Mouse (Mus musculus) heart, adult 9 months (tissue): ENCODE results near the gene Chmp2b.

ENCODE experiments used
- DNase-seq, 2 experiments: peaks; one replicate each; pipeline ENCODE4 v3.0.0; 2022; ENCODE audit warnings: low spot score in 2 of 2

The Chmp2b gene

DNA sequence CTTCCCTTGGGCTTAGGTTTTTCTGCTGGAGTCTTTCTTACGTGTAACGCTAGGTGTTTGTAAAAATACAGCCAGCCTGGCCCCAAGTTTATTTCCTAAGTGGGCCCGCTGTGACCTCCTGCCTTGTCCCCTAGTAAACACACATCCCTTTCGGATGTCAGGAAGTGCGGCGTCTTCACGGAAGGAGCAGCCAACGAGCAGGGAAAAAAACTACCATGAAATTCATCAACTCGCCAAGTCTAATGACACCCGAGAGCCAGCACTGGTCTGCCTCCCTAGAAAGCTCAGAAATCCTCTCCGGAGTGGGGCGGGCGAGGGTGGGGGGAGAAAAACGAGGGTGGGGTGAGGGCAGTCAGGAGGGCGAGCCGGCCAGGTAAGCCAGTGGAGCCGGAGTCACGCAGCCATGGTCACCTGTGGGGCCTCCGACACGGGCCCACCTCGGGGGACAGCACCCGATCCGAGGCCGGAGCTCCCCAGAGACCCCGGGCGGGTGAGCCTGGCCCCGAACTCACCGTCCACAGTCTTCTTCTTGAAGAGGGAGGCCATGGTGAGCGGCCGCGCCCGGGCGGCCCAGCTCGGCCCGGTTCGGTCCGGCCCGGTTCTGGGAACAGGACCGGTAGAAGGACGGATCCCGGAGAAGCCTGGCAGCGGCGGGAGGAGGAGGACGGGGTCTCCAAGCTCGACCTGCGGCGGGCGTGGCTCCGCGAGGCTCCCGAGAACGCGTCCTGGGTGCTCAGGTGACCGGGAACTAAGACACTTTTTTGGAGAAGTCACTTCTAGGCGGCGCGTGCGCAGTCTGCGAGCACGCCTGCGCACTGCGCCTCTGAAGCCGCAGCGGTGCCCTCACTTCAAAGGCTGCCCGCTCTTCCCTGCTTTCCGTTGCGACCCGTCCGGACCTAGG is at the start of gene Chmp2b:
Gene Chmp2b (minus strand): TSS at position 764 of the 901 bp plus-strand sequence.
- peak; percentile 79 to 81 for DNase-seq

DNA sequence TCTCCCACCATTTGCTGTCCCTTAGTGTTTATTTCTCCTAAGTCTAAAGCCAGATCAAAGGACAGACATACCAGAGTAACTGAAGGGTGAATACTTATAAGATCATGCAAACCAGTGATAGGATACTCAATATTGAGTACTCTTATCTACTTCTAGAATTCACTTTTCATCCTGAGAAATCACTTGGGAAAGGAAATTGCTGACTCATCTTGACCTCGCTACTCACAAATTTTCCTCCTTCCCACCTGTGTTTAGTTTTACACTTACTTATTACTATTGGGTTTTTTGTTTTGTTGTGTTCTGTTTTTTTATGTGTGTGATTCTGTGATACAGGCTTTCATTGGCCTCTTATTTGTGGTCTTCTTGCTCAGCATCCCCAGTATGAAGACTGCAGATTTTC is 49.2 kb upstream of the Chmp2b start:
- DNase-seq = no peak

DNA sequence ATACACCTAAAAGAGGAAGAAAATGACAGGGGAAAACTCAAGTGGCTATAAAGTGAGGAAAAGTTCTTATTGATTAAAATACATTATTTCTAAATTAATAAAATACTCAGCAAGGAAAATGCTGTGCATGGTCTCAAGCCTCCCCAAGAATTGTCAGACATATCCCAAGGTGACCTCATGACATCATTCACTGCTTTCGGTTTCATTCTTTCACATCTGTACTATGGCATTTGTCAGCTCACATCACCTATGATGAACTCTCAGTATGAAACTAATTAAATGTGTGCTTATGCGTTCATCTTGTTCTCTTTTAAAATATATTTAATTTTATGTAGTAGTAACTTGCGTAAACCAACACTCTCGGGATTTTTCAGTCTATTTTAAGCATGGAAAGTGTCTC is 38.3 kb upstream of the Chmp2b start:
- DNase-seq = no peak

DNA sequence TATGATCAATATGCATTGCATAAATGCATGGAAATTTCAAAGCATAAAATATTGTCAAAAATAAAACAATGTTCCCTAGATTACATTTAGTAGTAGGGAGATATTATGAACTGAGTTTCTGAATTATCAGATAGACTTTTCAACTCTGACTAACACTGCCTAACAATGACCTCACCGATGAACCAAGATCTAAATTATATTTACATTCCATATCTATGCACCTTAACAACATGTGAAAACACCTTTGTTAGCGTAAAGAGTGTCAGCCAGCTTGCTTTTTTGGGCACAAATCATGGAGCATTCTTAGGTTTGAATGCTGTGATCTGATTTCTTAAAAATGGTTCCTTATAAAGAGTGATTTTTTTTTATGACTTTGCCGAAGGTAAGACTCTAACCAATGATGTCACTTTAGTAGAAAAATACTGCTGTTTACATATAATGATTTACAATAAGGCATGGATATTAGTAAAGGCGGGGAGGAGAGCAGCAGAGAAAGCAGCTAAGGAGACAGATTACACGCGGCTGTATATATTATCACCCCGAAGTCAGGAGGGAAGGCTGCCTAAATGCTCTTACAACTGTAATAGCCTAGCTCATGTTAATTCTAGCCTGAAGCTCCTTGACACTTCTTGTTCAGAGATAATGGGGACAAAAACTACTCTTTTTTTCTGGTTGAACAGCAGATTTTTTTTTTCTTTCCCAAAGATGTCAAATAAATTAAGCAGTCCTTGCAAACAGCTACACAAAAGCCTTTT is 23.8 kb upstream of the Chmp2b start:
- no peak for DNase-seq

DNA sequence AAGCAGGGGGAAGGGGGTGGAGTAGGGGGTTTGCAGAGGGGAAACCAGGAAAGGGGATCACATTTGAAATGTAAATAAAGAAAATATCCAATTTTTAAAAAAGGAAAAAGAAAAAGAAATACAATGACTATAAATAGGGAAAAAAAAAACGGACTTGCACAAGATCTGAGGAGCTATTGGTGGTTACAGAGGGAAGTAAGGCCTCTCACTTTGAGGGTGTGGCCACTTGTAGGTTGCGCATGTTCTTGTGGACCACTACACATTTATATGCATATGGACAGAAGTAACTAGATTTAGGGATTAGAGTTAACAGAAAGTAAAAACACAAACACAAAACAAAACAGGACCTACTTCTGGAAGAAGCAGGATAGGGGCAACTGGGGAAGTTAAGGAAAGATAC is 23.2 kb upstream of the Chmp2b start:
- DNase-seq = no peak

DNA sequence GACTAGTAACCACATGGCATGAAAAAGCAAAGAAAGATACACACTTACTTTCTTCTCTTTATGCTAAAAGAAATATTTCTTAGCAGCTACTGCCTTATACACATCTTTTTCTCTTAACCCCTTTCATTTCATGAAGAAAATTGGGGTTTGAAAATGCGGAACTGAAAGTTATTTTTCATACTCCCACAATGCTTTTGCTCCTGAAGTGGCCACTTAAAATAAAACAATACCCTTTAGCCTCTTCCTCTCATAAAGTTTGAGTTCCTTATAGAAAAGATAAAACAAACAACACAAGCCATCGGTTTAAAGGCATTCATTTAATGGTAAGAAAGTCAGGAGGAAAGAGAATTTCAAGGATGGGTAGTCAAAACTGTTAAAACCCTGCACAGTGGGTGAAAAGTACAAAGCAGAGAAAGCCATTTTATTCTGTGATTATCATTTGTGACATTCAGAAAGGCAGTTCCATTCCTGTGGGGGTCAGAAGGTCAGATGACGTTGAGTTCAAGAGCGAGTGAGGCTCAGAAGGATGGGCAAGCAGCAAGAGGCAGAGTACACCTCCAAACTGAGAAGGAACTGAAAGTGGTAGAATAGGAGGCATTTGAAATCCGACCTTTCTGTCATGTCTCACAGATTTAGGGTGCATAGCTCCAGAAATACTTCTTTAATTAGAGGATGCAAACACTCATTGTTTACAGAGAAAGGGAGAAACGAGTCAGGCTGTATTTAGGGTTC is 14.9 kb upstream of the Chmp2b start:
- no peak for DNase-seq

DNA sequence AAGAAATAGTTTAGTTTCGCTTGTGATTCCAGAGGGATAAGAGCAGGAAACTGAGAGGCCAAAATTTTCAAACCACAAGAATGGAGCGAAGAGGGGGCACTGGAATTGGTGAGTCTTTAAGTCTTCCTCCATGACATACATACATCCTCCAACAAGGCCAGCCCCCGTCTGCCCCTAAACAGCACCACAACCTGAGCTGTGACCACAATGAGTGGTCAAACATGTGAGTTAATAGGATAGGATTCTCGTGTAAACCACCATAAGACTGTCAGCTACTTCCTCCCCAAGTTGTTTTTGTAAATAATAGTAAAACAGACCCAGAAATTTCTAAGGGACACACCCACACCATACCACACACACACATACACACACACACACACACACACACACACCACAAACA is 6.3 kb upstream of the Chmp2b start:
- DNase-seq = no peak

DNA sequence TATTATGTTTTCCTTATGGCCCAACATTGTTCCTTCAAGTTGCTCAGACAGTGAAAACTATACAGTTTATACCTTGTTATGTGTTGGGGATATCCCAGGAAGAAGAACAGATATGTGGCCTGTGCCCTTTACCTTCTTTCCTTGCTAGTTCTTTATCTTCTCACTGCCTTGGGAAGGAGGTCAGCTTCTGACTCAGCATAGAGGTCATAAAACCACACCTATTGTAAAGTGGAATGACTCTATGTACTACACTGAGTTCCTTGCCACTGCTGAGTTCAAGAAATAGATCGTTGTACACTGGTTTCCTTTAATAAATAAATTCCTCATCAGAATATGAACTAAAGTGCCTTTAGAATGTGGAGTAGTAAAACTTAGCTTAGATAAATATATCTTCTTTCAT is 2.4 kb upstream of the Chmp2b start:
- DNase-seq = no peak

DNA sequence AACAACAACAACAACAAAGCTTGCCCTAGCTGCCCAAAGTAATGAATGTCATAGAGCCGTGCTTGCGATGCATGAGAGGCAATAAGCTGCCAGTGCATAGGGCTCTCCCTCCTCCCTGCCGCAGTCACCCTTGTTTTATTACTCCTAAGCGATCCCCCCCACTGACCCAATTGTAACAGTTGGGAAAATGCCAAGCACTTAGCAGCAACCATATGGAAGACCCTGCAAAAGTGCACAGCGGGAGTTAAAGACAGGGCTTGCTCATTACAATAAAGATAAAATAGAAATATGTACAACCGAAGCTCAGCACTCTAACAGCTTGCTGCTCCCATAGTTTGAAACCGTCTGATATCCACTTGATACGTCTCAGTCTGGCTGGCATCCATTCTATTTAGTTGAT is 1.8 kb upstream of the Chmp2b start:
- DNase-seq = no peak

DNA sequence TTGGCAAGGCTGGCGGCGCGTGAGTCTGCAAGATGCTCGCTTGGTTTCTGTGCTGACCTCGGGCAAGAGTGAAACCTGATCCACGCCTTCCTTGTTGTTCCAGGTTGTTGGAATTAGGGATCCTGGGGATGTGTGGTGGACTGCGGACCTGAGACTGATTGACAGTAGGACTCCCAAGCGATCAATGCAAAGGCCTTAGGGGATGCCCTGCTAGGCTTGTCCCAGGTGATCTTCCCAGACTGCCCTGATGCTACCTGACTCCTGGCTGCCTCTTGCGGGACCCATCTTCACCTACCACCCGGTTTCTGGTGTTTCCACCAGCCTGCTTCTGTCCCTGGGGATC is 309 bp upstream of the Chmp2b start:
- DNase-seq = no peak

DNA sequence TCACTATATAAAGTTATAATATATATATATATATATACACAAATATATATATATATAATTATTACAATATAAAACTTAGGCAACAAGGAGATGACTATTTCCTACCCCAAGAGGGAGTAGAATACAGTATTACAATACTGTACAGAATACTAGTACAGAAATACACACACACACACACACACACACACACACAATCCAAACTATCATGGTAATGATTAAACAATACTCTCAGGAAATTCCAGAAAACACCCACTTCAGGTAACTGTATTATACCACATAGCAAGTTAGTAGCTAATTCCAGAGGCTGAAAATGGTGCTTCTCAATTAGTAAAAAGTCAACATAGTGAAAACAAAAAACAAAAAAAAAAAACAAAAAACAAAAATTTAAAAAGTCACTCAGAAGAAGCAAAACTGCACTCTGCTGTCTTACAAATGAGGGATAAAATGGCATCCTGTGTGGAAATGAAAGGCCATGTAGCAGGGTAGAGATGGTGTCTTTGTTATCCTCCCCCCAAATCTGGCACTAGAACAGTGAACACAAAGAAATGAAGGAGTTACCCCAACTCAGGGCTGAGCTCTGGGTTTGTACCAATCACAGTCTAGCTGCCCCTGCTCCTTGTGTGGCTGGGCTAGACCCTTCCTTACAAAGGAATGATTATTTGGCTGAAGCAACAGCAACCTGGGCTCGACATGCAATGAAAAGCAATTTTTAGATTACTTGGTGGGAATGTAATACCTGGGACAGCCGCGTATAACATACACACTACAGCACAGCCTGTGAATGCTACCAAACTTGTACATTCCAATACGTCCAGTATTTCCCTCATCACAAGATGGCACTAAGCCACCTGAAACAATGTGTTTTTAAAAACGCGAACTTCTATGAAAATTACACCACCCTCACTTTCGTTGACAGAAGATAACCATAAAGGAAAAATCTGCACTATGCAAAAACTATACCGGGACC is 1.2 kb downstream of the Chmp2b start:
- no peak for DNase-seq

DNA sequence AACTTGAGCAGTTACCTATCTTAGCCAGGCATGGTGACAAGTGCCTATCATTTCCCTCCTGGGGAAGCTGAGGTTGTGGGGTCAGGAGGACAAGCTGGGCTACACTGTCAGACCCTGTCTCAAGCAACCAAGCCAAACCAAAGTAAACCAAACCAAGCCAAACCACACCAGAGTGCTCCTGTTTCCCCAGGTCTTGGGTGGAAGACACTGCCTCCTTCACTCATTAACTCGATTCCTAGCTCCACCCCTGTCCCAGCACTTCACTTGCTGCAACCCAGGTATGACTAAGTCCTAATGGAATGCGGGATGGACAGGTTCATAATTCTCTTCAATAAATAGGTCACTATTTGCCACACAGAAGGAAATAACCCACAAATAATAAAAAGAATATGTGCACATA is 2.9 kb downstream of the Chmp2b start:
- no peak for DNase-seq

DNA sequence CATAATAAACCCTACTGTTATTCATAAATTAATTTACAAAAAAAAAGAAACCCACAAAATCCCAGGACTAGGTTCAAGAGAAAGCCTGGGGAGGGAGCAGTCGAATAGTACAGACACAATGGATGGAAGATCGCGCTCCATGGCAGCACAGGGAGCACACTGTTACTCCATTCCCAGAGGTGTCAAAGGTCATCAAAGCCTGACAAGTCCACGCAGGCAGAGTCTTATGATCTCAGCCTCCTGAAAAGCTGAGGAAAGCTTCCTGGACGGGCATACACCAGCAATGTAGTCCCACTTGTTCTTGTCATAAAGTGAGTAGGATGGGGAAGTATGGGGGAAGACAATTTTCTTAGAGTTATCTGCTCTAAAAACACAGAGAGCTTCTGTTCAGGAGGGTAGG is 5.2 kb downstream of the Chmp2b start:
- no peak for DNase-seq

DNA sequence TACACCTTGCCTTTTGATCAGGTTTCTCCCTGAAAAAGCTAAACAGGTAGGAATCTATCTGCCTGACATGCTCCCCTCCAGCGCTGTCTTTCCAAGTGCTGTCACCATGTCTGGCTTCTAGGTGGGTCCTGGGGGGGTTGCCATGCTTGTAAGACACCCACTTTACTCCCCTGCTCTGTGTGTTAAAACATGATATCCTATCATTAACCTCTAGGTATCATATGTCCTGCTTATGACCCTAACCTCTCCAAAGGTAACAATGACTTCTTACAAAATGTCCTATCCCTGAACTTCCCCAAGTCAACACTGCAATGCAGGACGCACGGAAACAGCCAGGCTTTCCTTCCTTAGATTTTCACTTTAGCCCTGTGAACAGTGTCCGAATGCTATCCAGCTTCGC is 8.3 kb downstream of the Chmp2b start:
- DNase-seq = peak; percentile 2 to 14

DNA sequence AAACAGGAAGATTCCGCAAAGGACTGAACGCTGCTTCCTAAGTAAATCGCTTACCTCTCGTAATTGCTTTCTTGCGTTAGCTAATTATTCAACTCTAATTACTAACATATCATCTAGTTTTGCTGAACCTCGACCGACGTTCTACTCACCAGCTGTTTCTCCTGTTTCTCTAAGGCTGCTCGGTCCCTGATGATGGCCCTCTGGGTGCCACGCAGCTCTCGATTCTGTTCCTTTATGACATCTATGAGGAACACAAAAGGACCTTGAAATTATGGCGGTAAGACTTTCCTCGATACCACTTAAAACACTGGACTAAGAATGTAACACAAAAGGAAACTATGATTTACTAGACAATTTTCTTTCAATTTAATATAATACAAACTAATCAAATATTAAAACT is 11.7 kb downstream of the Chmp2b start:
- DNase-seq = no peak

DNA sequence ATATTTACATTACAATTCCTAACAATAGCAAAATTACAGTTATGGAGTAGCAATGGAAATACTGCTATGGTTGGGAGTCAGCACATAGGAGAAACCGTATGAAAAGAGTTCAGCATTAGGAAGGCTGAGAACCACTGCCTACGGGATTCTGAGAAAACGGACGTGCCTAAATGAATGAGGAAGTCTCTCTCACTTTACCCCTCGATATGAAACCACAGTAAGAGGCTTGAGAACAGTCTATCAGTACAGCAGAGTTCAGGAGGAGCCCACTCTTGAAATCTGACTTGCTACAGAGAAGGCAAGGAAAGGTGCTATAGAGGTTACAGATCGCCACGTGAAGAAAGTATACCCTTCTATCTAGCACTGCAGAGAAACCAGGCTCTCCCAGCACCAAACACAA is 13.6 kb downstream of the Chmp2b start:
- DNase-seq = no peak

DNA sequence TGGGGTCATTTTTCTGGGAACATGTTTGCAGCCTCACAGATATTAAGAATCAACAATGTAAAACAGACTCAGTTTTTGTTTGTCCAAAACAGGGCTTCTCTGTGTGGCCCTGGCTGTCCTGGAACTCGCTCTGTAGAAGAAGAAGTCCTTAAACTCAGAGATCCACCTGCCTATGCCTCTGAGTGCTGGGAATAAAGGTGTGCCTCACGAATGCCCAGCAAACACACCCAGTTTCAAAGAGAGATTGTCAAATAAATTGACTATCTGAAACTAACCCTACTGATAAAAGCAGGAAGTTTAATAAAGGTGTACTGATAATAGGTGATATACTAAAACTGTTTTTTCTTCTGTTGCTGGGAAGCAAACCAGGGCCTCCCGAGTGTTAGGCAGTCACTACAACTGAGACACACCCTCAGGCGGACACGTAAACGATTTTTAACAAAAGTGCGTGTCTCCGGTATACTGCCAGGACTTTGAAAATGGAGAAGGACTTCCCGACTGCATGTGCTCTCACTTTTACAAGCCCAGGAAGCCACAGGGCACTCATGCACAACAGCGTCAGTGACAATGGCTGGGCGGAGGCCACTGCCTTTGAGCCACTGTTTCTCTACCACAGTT is 18.7 kb downstream of the Chmp2b start:
- no peak for DNase-seq

DNA sequence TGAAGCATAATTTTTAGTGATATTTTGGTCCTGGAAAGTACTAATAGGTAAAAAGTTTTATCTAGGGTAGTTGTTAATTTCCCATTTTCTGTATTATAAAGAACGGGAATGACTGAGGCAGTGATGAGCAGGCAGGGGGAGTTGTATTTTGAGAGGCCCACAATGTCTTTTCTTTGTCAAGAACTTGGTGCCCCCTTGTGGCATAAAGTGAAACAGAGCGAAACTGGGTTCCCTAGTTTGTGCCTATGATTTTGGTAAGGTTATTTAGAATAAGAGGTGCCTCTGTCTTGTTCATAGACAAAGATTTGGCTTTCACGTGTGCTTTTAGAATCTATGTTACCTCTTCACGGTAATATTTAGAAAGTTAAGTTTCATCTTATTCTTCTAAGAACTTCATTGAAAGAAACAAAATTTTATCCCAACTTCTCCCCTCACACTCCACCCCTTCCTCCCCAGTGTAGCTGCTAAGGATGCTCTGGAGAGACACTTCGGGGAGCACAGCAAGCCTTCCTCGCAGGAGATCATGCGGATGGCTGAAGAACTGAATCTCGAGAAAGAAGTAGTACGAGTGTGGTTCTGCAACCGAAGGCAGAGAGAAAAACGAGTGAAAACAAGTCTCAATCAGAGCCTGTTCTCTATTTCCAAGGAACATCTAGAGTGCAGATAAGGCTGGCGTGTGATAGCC is 29.1 kb downstream of the Chmp2b start:
- no peak for DNase-seq

DNA sequence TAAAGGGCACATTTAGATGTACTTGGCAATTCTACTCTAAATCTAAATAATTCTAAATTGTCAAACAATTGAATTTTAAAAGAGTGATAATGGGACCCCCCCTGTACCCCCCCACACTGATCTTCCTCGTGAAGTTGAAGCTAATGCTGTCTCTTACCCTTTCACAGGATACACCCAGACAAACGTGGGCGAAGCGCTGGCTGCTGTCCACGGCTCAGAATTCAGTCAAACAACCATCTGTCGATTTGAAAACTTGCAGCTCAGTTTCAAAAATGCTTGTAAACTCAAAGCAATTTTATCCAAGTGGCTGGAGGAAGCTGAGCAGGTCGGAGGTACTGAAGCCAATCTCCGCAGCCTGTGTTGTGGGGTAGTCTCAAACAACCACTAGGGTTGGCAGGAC is 30.9 kb downstream of the Chmp2b start:
- no peak for DNase-seq

DNA sequence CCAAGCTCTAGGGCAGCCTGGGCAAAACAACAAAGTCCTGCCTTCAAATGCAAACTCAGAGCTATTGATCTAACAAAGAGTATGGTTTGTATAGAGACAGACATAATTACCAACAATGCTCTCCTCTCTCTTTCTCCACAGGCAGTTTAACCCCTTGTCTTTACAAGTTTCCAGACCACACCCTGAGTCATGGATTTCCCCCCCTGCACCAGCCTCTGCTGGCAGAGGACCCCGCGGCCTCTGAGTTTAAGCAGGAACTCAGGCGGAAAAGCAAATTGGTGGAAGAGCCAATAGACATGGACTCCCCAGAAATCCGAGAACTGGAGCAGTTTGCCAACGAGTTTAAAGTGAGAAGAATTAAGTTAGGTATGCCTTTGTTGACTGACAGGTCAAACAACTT is 32.9 kb downstream of the Chmp2b start:
- no peak for DNase-seq
